Mouse (Mus musculus): ENCODE measurements around the gene Ift172. TPM values are rescaled to one million over a fixed set of nuclear protein-coding genes. Genes with fewer than 3 reads are reported as not detected.
A peak's percentile ranks its signal among the peaks of the same experiment; 100 is the strongest.

Gene Ift172
- polyA plus RNA-seq, 1 experiment from 2014 or later, result 36.0 TPM

DNA sequence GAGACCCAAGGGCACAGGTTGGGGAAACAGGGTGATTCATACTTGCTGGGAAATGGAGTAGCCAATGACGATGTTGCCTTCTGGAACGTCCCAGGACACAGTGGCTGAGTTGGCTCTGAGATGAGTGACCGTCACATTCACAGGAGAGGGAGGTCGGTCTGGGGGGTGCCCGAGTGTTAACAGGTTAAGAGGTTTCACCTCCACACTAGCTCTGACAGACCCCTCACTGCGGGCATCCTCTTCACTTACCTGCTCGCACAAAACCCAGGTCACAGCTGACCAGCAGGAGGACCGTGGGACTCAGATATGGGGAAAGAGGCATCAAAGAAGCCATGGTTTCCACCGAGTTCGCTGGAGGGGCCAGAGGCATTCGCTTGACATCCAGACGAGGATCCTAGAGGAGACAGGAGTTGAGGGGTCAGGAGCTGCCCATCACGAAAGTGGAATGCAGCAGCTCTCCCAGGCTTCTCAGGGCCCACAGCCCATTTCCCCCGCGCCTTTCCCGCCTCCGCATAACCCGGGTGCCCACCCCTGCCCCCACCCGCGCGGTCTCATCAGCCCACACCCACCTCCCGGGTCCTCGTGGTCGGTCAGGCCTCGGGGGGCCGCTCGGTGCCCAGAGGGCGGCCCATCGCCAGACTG, 4.2 kb upstream of the Ift172 start:
- peak overlapping the region; percentile 96 for H3K9ac ChIP-seq (replicated peaks)
- peak overlapping the region; percentile 87 for H3K27ac ChIP-seq
- peaks cover 12% of the 10 kb centered on the region for H3K36me3 ChIP-seq
- peak overlapping the region; percentile 87 for H3K4me3 ChIP-seq (replicated peaks)
- peak overlapping the region; percentile 94 for H3K4me2 ChIP-seq (replicated peaks)
- H3K27me3 ChIP-seq, result peaks cover 2% of the 10 kb centered on the region; the same call in 1 of the 2 replicates
- WGBS, result 7% methylated on average over 29 of the region's 29 CpGs
- no peaks in the 10 kb centered on the region for H3K9me3 ChIP-seq
- no peak for ATAC-seq
- H3K4me1 ChIP-seq (replicated peaks), result peaks cover 42% of the 10 kb centered on the region

DNA sequence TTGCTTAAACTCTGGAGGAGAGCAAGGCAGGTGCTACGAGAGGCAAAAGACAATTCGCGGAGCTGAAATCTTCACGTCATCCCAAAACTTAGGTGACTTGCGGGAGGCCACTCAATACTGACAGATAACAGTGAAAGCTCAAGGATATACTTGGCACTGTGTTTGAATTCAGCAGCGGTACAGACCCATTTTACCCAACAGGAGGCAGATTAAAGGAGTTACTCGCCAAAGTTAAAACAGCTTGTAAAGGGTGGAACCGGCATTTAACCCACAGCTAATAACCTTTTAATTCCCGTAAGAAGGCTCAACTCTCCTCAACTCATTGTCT, 409 bp upstream of the Ift172 start:
- Histone ChIP-seq H3K4me2 (replicated peaks) (peak overlapping the region; percentile 84), H3K27me3 (no peaks in the 10 kb centered on the region), H3K9ac (replicated peaks) (peak overlapping the region; percentile 55), H3K36me3 (peaks cover 18% of the 10 kb centered on the region), H3K4me3 (replicated peaks) (peak overlapping the region; percentile 53), H3K9me3 (no peaks in the 10 kb centered on the region), H3K4me1 (replicated peaks) (peaks cover 45% of the 10 kb centered on the region), H3K27ac (peak overlapping the region; percentile 87)
- no peak for ATAC-seq
- WGBS, result 4% methylated on average over 9 of the region's 9 CpGs

DNA sequence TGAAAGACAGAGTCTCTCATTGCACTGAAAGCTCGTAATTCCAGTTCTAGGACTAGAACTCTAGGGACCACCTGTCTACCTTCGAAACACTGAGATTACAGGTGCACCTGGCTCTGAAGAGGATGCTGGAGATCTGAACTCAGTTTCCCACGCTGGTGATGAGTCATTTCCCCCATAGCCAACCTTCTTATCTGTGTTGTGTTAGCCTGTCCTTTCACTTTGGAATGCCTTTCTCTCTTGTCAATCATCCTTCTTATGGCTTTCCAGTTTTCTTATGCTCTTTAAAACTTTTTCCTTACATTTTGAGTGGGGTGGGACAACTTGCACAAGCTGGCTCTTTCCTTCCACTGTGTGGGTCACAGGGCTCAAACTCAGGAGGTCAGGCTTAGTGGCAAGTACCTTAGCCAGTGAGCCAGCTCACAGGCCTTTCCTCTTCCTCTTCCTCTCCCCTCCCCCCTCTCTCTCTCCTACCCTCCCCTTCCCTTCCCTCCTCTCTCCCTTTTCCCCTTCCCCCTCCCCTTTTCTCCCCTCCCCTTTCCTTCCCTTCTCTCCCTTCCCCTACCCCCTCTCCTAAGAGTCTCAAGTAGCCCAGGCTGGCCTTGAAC, 1.2 kb downstream of the Ift172 start:
- no peaks in the 10 kb centered on the region for H3K9me3 ChIP-seq
- H3K27me3 ChIP-seq, result no peaks in the 10 kb centered on the region
- peaks cover 35% of the 10 kb centered on the region for H3K4me1 ChIP-seq (replicated peaks)
- no peak for ATAC-seq
- H3K36me3 ChIP-seq, result peaks cover 33% of the 10 kb centered on the region
- H3K9ac ChIP-seq (replicated peaks), result no peak overlapping the region
- 86% methylated on average over 3 of the region's 3 CpGs for WGBS
- no peak overlapping the region for H3K27ac ChIP-seq
- 0 out of 2 replicates have a peak overlapping the region, but pooled peaks have one; percentile 53 for H3K4me3 ChIP-seq (replicated peaks)
- H3K4me2 ChIP-seq (replicated peaks), result peak overlapping the region; percentile 84

DNA sequence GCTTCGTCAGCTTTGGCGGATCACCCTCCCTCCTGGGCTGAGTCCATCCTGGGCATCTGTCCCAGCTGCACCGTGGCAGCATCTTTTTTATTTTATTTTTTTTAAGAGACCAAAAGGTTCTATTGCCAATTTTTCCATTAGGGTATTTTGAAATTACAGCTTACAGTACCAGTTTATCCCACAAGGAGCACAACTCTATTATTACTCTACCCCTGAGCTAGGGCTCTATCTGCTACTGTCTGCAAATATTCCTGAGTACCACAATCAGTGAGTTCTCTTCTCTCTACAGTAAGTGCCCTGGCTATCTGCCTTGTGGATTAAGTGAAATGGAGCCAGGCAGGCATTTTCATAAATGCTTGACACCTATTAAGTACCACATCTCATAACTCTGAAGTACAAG, 2.3 kb downstream of the Ift172 start:
- Histone ChIP-seq H3K9me3 (no peaks in the 10 kb centered on the region), H3K27me3 (no peaks in the 10 kb centered on the region), H3K4me3 (replicated peaks) (no peak overlapping the region), H3K27ac (no peak overlapping the region), H3K9ac (replicated peaks) (no peak overlapping the region), H3K4me2 (replicated peaks) (no peak overlapping the region), H3K4me1 (replicated peaks) (peaks cover 25% of the 10 kb centered on the region), H3K36me3 (peaks cover 42% of the 10 kb centered on the region)
- WGBS, result 86% methylated on average over 3 of the region's 3 CpGs
- ATAC-seq, result no peak

DNA sequence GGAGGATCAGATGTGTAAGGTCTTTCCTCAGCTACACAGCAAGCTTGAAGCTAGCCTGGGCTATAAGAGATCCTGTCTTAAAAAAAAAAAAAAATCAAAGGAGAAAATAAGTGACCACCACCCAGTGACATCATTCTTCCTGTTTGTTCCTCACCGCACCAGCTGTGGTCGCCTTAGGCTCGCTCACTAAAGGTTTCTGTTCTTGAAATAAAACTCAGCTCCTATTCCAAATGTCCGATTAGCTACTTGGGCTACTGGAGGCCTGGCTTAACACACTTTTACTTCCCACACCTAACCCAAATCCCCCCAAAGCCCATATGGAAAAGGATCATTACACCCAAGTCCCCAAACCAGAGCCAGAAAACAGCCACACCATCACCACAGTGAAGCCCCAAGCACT, 2.7 kb downstream of the Ift172 start:
- Histone ChIP-seq H3K9ac (replicated peaks) (no peak overlapping the region), H3K4me2 (replicated peaks) (no peak overlapping the region), H3K4me3 (replicated peaks) (no peak overlapping the region), H3K4me1 (replicated peaks) (peaks cover 21% of the 10 kb centered on the region), H3K27ac (no peak overlapping the region), H3K36me3 (peaks cover 42% of the 10 kb centered on the region), H3K27me3 (no peaks in the 10 kb centered on the region), H3K9me3 (no peaks in the 10 kb centered on the region)
- 90% methylated on average over 4 of the region's 4 CpGs for WGBS
- no peak for ATAC-seq

DNA sequence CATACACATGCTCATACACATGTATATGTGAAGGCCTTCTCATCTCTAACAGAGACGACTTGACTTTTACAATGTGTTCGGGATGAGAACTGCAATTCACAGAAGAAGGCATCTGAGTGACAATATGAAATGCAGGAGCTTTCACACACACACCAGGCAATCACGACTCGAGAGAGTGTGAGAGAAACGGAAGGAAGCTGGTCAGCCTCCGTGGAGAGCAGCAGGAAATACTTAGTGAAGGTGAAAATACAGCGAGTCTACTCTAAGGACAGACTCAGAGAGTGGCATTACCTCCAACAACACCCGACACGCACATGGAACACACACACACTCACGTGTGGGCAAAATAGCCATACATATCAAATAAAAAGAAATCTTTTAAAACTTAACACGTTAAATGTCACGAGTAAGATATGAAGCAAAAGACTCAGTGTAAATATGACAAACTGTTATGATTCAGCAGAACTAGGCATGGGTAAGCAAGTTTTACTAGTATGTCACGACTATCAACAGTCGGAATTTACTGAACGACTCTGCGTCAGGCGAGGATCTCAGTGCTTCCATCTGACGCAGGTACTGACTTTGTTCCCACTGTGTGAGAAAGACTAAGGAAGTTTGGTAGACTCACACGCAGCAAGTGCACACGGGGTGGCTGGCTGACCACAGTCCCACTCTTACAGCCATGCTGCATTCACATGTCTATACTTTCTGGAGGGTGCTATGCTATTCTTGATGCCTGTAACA, 11.5 kb downstream of the Ift172 start:
- Histone ChIP-seq H3K9me3 (no peaks in the 10 kb centered on the region), H3K9ac (replicated peaks) (no peak overlapping the region), H3K27ac (no peak overlapping the region), H3K4me1 (replicated peaks) (no peaks in the 10 kb centered on the region), H3K4me3 (replicated peaks) (no peak overlapping the region), H3K36me3 (peaks cover 94% of the 10 kb centered on the region), H3K27me3 (no peaks in the 10 kb centered on the region), H3K4me2 (replicated peaks) (no peak overlapping the region)
- 92% methylated on average over 20 of the region's 20 CpGs for WGBS
- no peak for ATAC-seq

DNA sequence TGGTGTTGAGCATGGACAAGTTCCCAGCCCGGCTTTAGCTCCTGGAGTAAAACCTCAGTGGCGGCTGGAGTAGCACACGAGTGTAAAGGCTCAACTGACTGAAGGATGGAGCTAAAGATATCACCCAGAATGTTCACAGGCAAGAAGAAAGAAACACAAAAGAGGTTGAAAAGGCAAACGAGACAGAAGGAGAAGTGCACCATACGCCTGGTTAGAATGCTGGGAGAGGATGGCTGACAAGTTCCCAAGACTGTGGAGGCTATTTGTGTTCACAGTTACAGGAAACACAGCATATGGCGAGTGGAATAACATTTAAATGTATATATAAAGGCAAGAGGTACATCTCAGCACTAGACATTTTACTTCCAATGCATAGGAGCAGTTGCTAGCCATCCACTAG, 17.9 kb downstream of the Ift172 start:
- no peaks in the 10 kb centered on the region for H3K4me1 ChIP-seq (replicated peaks)
- H3K4me2 ChIP-seq (replicated peaks), result no peak overlapping the region
- ATAC-seq, result no peak
- H3K27me3 ChIP-seq, result no peaks in the 10 kb centered on the region
- WGBS, result 86% methylated on average over 6 of the region's 6 CpGs
- no peak overlapping the region for H3K9ac ChIP-seq (replicated peaks)
- peaks cover 85% of the 10 kb centered on the region for H3K36me3 ChIP-seq
- H3K4me3 ChIP-seq (replicated peaks), result no peak overlapping the region
- H3K27ac ChIP-seq, result no peak overlapping the region
- no peaks in the 10 kb centered on the region for H3K9me3 ChIP-seq

DNA sequence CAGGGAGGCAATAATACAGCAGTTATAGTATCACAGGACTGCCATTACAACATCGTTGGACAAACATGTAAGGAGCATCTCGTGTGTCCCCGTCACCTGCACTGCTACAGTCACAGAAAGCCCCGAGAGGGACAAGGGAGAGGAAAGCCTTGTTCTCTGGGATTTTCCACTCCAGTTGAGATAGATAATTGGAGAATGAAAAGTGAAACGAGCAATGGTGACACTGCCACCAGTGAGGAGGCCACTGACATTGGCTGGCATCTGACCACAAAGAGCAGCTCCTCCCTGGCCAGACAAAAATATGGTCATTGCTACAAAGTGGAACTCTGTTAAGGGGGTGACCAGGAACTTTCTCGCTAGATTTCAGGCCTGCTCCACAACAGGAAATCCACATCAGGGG, 23.2 kb downstream of the Ift172 start:
- Histone ChIP-seq H3K27ac (no peak overlapping the region), H3K36me3 (peaks cover 93% of the 10 kb centered on the region), H3K4me1 (replicated peaks) (no peaks in the 10 kb centered on the region), H3K4me3 (replicated peaks) (no peak overlapping the region), H3K4me2 (replicated peaks) (no peak overlapping the region), H3K9me3 (no peaks in the 10 kb centered on the region), H3K9ac (replicated peaks) (no peak overlapping the region), H3K27me3 (no peaks in the 10 kb centered on the region)
- no peak for ATAC-seq
- 51% methylated on average over 6 of the region's 6 CpGs for WGBS

DNA sequence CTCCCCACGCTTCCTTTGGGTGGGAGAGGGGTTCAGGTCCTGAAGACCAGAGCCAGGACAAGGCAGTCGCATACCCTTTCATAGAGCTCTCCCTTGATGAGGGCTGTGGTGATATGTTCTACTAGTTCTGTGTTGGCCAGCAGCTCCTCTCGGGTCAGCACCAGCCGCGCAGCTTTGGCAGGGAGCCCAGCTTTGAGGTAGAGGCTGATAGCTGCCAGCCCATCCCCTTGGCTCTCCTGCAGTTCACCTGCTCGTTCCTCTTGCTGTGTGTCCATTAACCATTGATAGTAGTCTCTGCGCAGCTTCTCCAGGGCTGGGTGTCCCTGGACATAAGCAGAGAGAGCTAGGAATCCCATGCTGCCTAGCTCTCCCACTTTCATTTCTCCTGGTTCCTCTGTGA, 24.8 kb downstream of the Ift172 start:
- Histone ChIP-seq H3K27me3 (no peaks in the 10 kb centered on the region), H3K27ac (no peak overlapping the region), H3K4me3 (replicated peaks) (no peak overlapping the region), H3K36me3 (peaks cover 96% of the 10 kb centered on the region), H3K4me2 (replicated peaks) (no peak overlapping the region), H3K4me1 (replicated peaks) (no peaks in the 10 kb centered on the region), H3K9ac (replicated peaks) (no peak overlapping the region), H3K9me3 (no peaks in the 10 kb centered on the region)
- no peak for ATAC-seq
- WGBS, result 91% methylated on average over 7 of the region's 7 CpGs

DNA sequence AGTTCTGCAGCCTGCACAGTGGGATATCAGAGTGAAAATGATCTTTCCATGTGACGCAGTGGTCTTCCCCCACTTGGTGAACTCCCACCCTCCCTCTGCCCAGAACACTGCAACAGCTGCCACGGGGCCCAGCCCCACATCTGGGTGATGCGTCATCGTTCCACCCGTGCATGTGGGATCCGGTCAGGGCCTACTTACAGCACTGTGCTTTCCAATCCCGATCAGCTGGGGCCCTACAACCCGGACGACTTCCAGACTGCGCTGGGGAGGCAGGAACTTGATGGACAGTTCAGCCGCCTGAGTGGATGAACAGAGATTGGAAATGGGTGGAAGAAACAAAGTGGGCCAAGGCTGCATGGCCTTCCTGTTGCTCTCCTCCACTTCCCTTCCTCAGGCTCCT, 33.3 kb downstream of the Ift172 start:
- Histone ChIP-seq H3K4me2 (replicated peaks) (no peak overlapping the region), H3K27me3 (no peaks in the 10 kb centered on the region), H3K4me3 (replicated peaks) (no peak overlapping the region), H3K9ac (replicated peaks) (no peak overlapping the region), H3K9me3 (no peaks in the 10 kb centered on the region), H3K27ac (no peak overlapping the region), H3K36me3 (peaks cover 91% of the 10 kb centered on the region), H3K4me1 (replicated peaks) (no peaks in the 10 kb centered on the region)
- no peak for ATAC-seq
- 92% methylated on average over 11 of the region's 11 CpGs for WGBS

DNA sequence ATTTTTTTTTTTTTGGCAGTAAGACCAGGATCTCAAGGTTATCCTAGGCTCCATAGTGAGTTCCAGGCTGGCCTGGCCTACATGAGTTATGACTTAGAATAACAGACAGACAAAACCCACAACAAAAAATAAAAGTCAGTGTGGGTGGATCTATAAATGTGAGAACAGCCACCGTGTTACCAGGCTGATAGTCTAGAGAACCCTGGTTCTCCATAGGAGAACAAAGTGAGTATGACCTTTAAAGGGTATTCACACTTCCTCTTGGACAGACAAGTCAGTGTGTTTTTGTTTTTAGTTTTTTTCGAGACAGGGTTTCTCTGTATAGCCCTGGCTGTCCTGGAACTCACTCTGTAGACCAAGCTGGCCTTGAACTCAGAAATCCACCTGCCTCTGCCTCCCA, 34.9 kb downstream of the Ift172 start:
- WGBS, result 81% methylated on average over 2 of the region's 2 CpGs
- Histone ChIP-seq H3K27me3 (no peaks in the 10 kb centered on the region), H3K9ac (replicated peaks) (no peak overlapping the region), H3K4me1 (replicated peaks) (peaks cover 9% of the 10 kb centered on the region), H3K27ac (no peak overlapping the region), H3K4me2 (replicated peaks) (no peak overlapping the region), H3K4me3 (replicated peaks) (no peak overlapping the region), H3K36me3 (peaks cover 91% of the 10 kb centered on the region), H3K9me3 (no peaks in the 10 kb centered on the region)
- ATAC-seq, result no peak

DNA sequence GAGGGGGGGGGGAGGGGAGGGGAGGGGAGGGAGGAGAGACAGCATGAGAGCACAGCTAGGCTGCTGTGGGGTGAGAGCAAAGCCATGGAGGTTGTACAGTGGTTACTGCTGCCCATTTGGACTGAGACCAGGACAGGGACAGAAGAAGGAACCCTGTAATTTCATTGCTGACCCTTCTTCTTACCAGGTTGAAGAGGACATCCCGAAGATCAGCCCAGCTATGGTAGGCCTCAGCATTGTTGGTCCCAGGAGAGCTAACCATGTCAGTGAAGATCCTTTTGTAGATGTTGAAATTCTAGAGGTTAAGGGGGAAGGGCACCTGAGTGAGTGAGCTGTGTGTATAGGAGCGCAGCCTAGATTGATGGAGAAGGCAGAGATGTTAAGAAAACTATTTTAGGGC, 35.5 kb downstream of the Ift172 start:
- Histone ChIP-seq H3K27me3 (no peaks in the 10 kb centered on the region), H3K4me2 (replicated peaks) (no peak overlapping the region), H3K27ac (no peak overlapping the region), H3K4me1 (replicated peaks) (peaks cover 9% of the 10 kb centered on the region), H3K9ac (replicated peaks) (no peak overlapping the region), H3K4me3 (replicated peaks) (no peak overlapping the region), H3K9me3 (no peaks in the 10 kb centered on the region), H3K36me3 (peaks cover 91% of the 10 kb centered on the region)
- WGBS, result 95% methylated on average over 2 of the region's 2 CpGs
- ATAC-seq, result no peak

Data from midbrain, embryonic 13.5 days (tissue).